Mouse (Mus musculus) olfactory bulb, adult 2 months (tissue): ENCODE measurements around the gene Exoc4.

ENCODE experiments used
- CTCF ChIP-seq: fragments of 200-500 bp; IDR thresholded peaks from 2 replicates; pipeline ENCODE4 v1.5.1; 2012; ENCODE audit warnings: low read depth, mild to moderate bottlenecking, low read length, moderate library complexity; ENCODE audit not compliant: insufficient read depth
- POLR2A ChIP-seq: fragments of 200-500 bp; IDR thresholded peaks from 2 replicates; pipeline ENCODE4 v1.6.1; 2012; ENCODE audit warnings: mild to moderate bottlenecking, low read depth, low read length, moderate library complexity; ENCODE audit not compliant: insufficient read depth

GRCm38 (mm10) chr6:33884141-33884683 lies 635.3 kb downstream of the Exoc4 start:
- TF ChIP-seq CTCF (no peak), POLR2A (no peak)
